Mouse (Mus musculus) T-helper 17 cell (primary cell): ENCODE results near the gene Frg2f1.

Source experiments
- in situ Hi-C, 2 experiments: fragments of 300-600 bp; cut with MboI, MseI; formaldehyde crosslinking; loops; 1 replicate in 1 of 2; 2 replicates in 1 of 2; pipeline ENCODE4 v1.15.1; 2025; ENCODE audit warnings: high pct_unique_total_duplicates in 2 of 2

The Frg2f1 gene

DNA sequence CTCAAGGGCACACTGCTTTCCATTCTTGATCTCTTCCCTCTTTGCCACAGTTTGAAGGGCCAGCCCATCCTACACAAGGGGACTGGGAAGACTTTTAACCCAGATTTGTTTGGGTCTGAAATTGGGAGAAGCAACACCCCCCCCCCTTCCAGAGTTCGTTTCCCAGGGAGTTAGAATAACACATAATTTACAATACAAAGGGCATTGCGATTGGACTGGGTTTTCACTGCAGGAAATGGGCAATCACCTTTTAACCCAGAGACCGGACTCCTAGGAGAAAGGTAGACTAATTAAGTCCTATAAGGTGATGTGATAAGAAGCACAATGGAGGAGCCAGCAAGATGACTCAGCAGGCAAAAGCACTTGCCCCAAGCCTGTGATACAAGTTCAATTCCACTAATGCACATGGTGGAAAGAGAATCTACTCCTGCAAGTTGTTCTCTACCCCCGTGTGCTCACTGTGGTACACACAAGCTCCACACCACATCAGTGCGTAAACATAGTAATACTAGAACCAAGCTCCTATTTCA is 40.9 kb downstream of the Frg2f1 start:
- in situ Hi-C loops = no loop called here

DNA sequence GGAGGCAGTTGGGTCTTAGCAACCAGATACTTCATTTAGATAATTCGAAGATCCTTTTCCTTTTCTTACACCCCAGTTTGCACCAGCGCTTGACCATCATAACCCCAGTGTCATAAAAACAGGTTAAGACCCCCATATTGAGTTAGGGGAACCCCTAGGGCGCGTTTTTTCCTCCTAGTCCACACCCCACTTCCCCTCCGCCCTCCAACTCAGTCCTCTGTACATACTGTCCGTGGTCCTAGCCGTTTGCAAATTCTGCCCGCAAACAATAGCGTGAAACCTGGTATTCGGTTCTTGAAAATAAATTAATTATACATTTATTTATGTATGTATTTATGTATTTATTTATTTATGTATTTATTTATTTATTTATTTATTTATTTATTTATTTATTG is 46.4 kb downstream of the Frg2f1 start:
- in situ Hi-C loops = no loop called here

DNA sequence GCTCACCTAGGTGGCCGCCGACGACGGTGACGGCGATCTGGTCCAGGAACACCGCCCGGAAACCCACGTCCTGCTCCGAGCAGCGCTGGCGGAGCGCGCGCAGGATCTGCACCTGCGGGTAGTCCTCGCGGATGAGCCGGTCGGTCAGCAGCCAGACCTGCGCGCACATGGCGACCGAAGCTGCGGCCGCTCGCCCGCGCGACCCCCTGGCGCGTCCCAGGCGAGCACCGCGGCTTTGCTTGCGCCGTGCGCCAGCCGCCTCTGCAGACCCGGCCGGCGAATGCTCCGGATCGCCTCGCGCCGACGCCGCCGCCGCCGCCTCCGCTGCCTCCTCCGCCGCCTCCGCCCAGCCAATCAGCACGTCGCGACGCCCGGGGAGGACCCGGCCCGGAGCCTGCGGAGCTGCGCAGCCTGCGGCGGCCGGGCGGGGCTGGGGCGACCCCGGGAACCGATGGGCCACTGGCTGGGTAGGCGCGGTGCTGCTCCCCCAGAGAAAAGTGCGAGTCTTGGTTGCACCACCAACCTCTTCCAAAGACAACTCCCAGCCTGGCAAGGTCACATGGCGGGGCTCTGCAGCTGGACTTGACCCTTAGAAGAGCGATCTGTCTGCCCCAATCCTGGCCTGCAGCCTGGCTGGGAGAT is 46.9 kb downstream of the Frg2f1 start, which contains the start of gene Rimkla:
TSS of gene Rimkla (minus strand) at position 338 of the 642 bp plus-strand sequence.
- in situ Hi-C loops = no loop called here

DNA sequence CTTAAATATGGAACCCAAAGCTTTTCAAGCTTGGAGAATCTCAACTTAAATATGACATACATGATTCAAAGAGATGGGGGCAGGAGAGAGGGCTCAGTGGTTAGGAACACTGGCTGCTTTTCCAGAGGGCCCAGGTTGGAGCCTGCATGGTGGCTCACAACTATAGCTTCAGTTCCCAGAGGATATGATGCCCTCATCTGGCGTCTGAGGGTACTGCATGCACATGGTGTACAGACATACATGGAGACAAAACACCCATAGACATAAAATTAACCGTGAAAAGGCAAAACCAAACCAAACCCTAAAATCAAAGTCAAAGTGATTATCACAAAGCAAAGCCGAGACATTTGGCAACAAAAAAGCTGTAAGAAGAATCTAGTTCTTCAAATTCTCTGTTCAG is 48.5 kb downstream of the Frg2f1 start:
- in situ Hi-C loops = no loop called here

DNA sequence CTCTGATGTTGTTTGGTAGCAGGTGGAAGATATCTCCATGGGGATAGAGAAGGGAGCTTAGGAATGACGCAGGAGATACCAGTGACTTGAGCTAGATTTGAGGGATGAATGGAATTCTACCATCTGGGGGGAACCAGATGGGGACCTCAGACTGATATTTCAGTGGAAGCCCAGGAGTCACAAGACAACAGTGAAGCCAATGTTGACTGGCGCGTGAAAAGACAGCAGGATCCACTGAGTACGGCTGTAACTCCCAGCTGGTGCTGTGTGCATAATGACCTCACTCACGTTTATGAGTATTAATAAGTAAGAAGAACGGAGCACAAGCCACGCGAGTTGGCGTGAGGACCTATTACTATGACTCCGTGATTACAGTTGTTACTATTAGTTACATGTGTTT is 49.7 kb downstream of the Frg2f1 start:
- in situ Hi-C loops = no loop called here

DNA sequence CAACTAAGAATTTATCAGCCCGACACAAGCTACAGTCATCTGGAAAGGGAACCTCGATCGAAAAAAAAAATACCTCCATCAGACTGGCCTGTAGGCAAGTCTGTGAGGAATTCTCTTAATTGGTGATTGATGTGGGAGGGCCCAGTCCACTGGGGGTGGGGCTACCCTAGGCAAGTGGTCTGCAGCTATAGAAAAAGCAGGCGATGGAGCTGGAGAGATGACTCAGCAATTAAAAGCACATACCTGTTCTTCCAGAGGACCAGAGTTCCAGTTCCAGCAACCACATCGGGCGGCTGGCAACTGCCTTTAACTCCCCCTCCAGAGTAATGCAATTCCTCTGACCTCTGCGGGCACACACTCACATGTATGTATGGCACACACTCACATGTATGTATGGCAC is 54.4 kb downstream of the Frg2f1 start:
- in situ Hi-C loops = no loop called here

DNA sequence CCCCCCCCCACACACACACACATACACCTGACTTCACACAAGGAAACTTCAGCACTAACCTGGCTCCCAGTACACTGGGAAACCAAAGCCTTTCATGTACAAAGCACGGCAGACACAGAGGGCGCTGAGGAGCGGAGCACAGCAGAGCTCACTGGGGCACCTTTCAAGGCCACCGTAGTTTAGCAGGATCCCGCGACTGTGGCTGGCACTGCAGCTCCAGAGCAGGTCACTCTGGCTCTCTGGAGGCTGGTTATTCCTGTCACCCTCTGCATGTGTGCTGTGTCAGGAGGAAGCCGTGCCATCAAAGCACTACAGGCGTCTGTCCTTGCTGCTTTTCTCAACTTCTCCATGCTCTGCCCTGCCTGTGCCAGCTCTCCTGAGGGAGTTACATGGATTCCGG is 56.3 kb downstream of the Frg2f1 start:
- in situ Hi-C loops = no loop called here
